Mouse (Mus musculus): ENCODE results near the gene Tns3. TPM values are rescaled to one million over a fixed set of nuclear protein-coding genes. Genes with fewer than 3 reads are reported as not detected.

Gene Tns3
- polyA plus RNA-seq (2015; fragmentation: Illumina TruSeq; extraction: RNeasy Lipid Tissue Mini Kit (QIAGEN cat#74804); ENCODE audit: insufficient read depth, low read depth, low replicate concordance) = 10.1 TPM

GRCm38 (mm10) chr11:8664393-8664743 is at the start of gene Tns3:
Gene Tns3, minus strand, starts transcription at chr11:8664535.

